Mouse (Mus musculus) ES-E14 (cell line): ENCODE measurements around the gene Hdac6.

Source experiments
- HCFC1 ChIP-seq: IDR thresholded peaks from 2 replicates; pipeline ENCODE4 v1.6.1; 2012; ENCODE audit warnings: low read length, inconsistent platforms, borderline replicate concordance; ENCODE audit not compliant: insufficient read depth
- MAFK ChIP-seq: IDR thresholded peaks from 2 replicates; pipeline ENCODE4 v1.6.1; 2014; ENCODE audit warnings: mild to moderate bottlenecking, low read depth, low read length, inconsistent platforms; ENCODE audit not compliant: insufficient read depth
- ZC3H11A ChIP-seq: IDR thresholded peaks from 2 replicates; pipeline ENCODE4 v1.6.1; 2012; ENCODE audit warnings: low read depth, mild to moderate bottlenecking, inconsistent platforms, low read length, borderline replicate concordance
- ZNF384 ChIP-seq: IDR thresholded peaks from 2 replicates; pipeline ENCODE4 v1.6.1; 2012; ENCODE audit warnings: low read depth, low read length, inconsistent platforms

- TF ChIP-seq ZC3H11A = no peak
- TF ChIP-seq ZNF384 = no peak
- no peak for TF ChIP-seq HCFC1
- no peak for TF ChIP-seq MAFK
These were observed 20.5 kb upstream of the Hdac6 start for GRCm38 (mm10) chrX:7968226-7968625.
